Mouse (Mus musculus) leukemia stem cell, adult 10-12 weeks (primary cell): ENCODE results near the gene Atpif1. TPM values are rescaled to one million over a fixed set of nuclear protein-coding genes. Genes with fewer than 3 reads are reported as not detected.

Source experiments
- polyA plus RNA-seq: library from polyadenylated mRNA; stranded (reverse); fragments of >175 nt; gene quantifications from 2 replicates; pipeline ENCODE4 v1.2.3, GENCODE M21; 2012; ENCODE audit warnings: low replicate concordance

Atpif1 gene
- polyA plus RNA-seq = 27.0 and 119 TPM in 2 replicates

DNA sequence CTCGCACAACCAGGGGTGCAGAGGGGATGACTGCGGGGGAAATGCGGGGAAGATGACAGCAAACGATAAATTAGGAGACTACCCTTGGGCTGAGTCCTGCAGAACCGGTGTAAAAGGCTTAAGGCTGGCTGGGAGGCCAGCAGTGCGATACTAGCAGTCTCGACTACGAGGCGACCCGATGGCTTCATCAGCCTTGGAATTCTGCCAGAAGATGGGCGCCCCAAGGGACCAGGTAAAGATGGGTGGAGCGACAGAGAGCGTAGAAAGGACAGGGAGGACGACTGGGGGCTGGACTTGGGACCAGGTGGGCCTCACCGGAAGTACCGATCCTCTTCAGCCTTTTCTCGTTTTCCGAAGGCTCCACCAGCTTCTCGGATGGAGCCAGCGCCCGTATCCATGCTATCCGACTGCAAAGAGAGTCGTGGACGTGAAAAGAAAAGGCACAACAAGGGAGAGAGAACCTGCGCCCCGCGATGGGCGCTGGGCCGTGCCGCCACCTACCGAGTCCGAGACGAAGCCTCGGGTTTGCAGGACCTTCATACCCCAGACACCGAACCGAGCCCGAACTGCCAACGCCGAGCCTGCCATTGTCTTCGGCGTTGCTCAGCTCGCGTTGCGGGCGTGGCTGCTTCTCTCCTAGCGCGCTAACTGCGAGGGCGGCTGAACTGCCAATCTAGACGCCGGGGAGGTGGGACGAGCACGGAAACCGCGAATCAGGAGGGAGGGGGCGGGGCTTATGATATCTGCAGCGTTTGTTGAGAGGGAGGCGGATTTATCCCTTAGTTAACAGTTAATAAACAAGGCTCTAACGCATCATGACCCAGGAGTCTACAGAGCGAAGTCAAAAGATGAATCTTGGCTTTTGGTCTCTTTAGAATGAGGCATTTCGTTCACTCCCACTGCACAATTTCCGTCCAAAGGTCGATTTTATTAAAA lies at the start of gene Atpif1:
Gene Atpif1 (minus strand): TSS at position 679 of the 936 bp plus-strand sequence.

DNA sequence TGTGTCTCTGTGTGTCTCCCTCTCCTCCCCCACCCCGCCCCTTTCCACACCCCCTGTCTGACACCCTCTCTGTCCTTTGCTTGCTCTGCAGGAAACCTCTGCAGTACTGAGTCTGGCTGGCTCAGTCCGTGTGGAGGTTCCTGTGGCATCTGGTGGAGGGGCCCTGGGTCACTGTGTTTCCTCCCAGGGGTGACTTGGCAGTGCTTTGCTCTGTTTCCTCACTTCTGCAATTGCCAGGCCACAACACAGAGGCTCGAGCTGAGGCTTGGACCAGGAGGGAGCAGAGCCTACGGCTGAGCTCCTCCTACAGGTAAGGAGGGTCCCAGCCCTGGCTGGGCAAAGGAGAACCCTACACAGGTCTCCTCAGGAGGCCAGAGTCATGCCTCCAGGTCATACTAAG lies 30.5 kb upstream of the Atpif1 start, which contains the start of gene Ptafr:
Gene Ptafr (plus strand): TSS at position 103 of the 400 bp plus-strand sequence.

GRCm38 (mm10) chr4:132535406-132536121 lies 2.1 kb upstream of the Atpif1 start, which contains the start of gene Dnajc8:
Gene Dnajc8 (plus strand): TSS chr4:132535550.

DNA sequence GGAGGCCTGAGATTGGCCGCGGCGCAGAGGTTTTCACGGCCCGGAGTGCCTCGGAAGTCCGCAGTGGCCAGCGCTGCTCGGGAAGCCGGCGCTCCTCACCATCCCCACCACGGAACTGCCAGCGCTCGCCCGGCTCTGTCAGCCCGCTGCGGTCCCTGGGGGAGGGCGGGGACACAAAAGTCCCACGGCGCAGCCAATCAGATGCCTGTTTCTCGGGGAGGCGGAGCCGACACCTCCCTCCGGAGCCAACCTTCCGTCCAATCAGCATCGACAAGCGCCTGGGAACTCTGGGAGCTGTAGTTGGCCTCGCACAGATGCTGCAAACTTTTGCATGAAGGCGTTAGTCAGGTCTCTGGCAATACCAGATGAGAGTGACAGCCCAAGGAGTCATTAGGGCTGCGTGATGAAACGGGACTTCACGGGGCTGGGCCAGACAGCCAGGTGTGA lies 23.1 kb downstream of the Atpif1 start, which contains the start of gene Sesn2:
Gene Sesn2 (minus strand): TSS at position 150 of the 447 bp plus-strand sequence.

Other genes with a start within 250 kb of the Atpif1 start
- gene Rab42, start 230.3 kb downstream of the Atpif1 start, polyA plus RNA-seq = 0.25 TPM in 1 of 2 replicates, not detected in the other
- gene Trnau1ap, start 204.1 kb downstream of the Atpif1 start, polyA plus RNA-seq = 26.3 and 48.2 TPM in 2 replicates
- gene Rcc1, start 180.1 kb downstream of the Atpif1 start, polyA plus RNA-seq = 33.3 and 64.5 TPM in 2 replicates
- 17.0 and 19.6 TPM in 2 replicates for gene Phactr4, start 111.2 kb downstream of the Atpif1 start, polyA plus RNA-seq
- 5.3 and 6.9 TPM in 2 replicates for gene Med18, start 69.7 kb downstream of the Atpif1 start, polyA plus RNA-seq
- gene Sesn2, start 23.2 kb downstream of the Atpif1 start, polyA plus RNA-seq = 22.5 and 55.6 TPM in 2 replicates
- gene Dnajc8, start 1.9 kb upstream of the Atpif1 start, polyA plus RNA-seq = 29.1 and 312 TPM in 2 replicates
- 0.28 and 1.2 TPM in 2 replicates for gene Ptafr, start 30.4 kb upstream of the Atpif1 start, polyA plus RNA-seq
- gene Eya3, start 105.3 kb upstream of the Atpif1 start, polyA plus RNA-seq = 4.0 and 5.7 TPM in 2 replicates
- 0.10 and 0.45 TPM in 2 replicates for gene Xkr8, start 198.9 kb upstream of the Atpif1 start, polyA plus RNA-seq
- 0.50 and 0.79 TPM in 2 replicates for gene Smpdl3b, start 223.6 kb upstream of the Atpif1 start, polyA plus RNA-seq
- gene Rpa2, start 234.7 kb upstream of the Atpif1 start, polyA plus RNA-seq = 21.7 and 66.7 TPM in 2 replicates